Mouse (Mus musculus): ENCODE results near the gene Ythdf2.

DNA sequence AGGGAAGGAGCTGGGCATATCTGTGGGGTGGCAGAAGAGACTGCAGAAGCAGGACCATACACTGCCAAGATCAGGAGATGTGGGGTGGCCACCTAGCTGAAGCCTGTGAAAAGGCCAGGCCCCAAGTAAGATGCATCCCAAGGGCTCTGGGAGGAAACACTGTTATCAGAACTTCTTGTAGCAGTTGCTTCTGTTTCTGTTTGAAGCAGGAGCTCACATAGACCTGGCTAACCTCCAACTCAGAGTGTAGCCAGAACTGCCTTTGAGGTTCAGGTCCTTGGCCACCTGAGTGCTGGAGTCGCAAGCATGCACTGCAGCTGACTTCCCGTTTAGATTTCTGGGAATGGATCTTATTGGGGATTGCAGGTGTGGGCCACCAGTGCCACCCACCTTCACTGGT, 5.7 kb upstream of the Ythdf2 start:
- TF ChIP-seq CTCF (IDR thresholded peaks at IDR 0.05; ENCODE audit: insufficient read depth, low read depth, low read length) (no peak), POLR2A (IDR thresholded peaks at IDR 0.05; ENCODE audit: insufficient read depth, low read depth, low read length) (no peak)
